Mouse (Mus musculus) thymus, postnatal 4 days (tissue): ENCODE measurements around the gene Kif26b.

Experiments used
- DNase-seq: peaks from one replicate; pipeline ENCODE4 v3.0.0; 2021

The Kif26b gene

DNA sequence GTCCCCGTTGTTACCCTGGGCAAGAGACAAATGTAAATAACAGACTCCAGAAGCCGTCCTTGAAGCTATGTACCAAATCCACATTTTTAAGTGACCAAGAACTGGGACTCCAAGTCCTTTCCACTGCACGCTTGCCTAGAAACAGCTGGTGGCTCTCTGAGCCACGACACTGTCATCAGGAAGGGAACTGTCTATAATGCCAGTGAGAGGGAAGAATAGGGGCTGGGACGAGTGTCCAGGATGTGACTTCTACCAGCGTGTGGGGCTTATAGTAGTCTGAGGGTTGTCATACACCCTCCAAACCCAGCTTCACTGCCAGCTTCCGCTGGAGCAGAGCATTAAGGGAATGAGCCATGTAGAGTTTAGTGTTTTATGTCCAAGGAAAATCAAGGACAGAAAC lies 138.9 kb downstream of the Kif26b start:
- DNase-seq: no peak

GRCm38 (mm10) chr1:178668907-178669306 lies 140.0 kb downstream of the Kif26b start:
- no peak for DNase-seq

GRCm38 (mm10) chr1:178673051-178673450 lies 144.1 kb downstream of the Kif26b start:
- no peak for DNase-seq

DNA sequence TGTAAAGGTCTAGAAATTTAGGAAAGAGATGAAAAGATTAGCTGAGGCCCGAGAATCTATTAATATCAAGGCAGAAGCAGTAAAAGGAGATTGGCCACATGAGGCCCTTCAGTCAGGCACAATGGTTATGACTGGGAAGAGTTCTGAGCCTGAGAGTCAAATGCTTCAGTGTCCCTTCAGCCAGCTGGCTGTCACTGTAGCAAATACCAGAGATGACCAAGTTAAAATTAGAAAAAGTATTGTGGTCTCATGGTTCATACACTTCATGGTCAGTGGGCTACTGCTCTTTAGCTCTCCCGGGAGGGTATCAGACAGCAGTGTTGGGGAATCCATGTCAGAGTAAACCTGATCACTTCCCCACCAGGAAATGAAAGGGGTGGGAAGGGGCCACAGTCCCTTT lies 144.6 kb downstream of the Kif26b start:
- no peak for DNase-seq

GRCm38 (mm10) chr1:178675542-178676252 lies 146.8 kb downstream of the Kif26b start:
- no peak for DNase-seq

DNA sequence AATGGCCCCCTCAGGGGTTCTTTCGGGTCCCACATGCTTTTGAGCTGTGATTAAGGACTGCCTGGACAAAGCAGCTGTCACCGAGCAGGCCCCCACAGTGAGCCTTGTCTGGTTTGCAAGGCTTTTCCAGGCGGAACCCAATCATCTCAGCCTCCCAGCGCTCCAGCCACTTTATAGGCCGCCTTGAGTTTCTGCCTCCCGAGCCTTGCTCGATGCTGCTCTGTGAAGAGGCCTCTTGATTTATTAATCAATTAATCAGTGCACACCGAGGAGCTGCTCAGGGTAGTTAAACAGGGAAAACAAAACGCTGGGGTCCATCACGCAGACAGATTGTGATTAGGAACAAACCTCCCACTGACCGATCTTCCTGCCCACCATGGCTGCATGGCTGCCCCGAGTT lies 148.2 kb downstream of the Kif26b start:
- DNase-seq: no peak

DNA sequence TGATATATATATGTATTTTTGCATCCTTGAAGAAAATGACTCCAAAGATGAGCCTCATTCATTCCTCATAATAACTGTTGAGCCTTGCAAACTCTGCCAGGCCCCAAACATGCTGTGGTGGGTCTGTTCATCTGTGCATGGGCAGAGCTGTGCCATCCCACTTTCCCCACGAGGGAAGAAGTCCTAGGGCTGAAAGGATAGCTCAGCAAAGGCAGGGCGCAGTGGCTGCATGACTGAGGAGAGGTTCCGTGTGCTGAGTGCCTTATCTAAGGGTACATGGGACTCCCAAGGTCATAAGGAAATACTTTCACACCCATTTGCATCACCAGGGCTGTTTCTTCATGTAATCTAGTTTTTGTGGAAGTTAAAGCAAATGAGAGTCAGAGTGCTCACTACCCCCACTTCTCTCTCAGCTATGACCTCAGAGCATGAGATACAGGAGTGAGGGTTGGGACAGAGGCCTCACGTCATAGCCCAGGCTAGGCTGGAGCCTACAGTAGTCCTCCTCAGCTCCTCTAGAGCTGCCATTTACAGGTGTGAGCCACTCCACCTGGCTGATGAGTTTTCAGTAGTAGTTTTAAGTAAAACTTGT lies 148.8 kb downstream of the Kif26b start:
- DNase-seq: no peak

DNA sequence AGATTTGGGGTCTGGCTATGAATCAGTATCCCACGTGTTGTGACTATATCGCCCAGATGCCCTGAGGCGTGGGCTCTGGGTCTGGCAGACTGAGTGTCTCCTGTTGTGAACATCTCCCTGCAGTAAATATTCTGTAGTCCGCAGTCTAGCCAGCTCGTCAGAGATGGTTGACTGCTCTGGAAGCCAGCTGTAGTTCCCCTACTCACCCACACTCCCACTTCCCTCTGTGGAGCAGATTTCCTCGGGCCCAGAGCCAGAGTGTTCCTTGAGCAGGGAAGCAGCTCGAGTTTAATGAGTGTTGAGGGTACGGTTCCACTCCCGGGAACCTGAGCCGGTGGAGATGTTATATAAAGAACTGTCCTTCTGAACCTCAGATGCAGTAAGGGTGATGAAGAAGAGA lies 154.7 kb downstream of the Kif26b start:
- no peak for DNase-seq

DNA sequence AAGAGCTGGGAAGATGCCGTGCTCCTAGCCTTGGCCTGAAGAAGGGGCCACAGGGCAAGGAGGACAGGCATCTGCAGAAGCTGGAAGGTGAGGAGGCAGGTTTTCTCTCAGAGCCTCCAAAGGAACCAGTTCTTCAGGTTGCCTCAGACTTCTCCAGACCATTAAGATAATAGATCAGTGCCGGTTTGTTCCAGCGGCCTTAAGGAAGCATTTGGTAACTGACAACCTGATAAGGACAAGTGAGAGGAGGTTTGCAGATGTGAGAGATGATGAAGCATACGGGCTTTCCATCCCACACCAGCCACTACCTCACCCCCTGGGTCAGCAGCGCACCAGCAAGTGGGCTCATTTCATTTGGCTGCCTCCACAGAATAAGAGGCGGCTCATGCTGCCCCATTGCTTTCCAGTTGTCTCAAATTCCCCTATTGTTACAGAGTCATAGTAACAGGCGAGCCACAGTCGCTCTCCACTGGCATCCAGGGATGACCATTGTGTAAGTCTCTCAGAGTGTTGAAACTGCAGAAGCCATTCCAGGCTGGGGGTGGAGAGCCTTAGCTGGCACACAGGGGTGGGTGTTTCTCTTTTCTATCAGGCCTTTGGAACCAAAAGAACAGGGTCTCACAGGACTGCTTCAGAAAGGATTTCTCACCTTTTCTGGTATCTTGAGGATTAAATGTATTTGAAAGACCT lies 156.2 kb downstream of the Kif26b start:
- no peak for DNase-seq

DNA sequence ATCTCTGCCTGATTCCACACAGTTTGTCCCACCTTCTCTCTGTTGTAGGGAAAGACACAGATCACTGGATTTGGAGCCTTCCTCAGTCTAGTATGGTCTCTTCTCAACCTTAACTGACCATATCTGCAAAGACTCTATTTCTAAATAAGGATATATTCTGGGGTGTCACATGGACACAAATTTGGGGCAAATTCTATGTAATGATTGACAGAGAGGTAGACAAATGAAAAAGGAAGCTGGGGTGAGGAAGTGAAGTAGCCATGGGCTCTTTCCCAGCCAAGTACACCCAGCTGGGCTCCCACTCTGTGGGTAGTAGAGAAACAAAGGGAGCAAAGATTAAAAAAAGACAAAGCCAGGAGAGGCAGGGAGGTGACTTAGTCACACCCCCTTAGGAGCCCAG lies 158.0 kb downstream of the Kif26b start:
- no peak for DNase-seq

- DNase-seq: no peak
These were observed 160.6 kb downstream of the Kif26b start for GRCm38 (mm10) chr1:178689512-178689911.

DNA sequence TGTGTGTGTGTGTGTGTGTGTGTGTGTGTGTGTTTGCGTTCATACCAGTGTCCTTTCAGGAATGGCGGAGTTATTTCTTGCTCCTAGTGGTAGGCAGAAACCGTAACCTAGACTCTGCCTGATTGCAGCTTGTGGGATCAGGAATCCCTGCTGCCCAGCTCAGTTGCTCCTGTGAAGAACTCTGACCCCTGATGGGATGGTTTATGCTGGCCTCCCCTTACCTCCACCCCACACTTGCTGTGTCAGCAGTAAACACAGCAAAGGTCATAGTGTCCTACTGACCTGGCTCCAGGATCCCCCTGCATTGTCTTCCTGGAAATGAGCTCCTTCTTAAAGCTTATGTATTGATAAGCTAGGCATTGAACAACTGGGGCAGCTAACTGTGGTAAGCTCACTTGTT lies 162.8 kb downstream of the Kif26b start:
- no peak for DNase-seq

DNA sequence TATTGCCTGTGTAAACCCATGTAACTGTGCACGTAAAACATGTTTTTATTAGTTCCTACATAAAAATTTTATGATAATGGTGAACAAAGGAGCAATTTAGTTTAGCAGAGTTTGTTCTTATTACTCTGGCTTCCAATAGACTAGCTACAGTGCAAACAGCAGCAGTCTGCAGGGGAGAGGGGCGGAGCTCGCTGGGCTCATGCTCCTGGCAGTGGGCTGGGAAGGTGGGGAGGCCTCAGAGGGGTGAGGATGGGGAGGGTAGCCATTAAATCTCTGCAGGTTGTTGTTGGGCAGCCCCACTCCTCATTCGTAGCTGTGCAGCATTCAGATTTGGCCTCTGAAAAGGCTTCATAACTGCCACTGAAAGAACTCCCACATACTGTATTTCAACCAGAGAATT lies 171.2 kb downstream of the Kif26b start:
- no peak for DNase-seq

- DNase-seq: no peak
These were observed 174.6 kb downstream of the Kif26b start for GRCm38 (mm10) chr1:178703496-178703895.

- DNase-seq: no peak
These were observed 179.0 kb downstream of the Kif26b start for GRCm38 (mm10) chr1:178707925-178708351.

DNA sequence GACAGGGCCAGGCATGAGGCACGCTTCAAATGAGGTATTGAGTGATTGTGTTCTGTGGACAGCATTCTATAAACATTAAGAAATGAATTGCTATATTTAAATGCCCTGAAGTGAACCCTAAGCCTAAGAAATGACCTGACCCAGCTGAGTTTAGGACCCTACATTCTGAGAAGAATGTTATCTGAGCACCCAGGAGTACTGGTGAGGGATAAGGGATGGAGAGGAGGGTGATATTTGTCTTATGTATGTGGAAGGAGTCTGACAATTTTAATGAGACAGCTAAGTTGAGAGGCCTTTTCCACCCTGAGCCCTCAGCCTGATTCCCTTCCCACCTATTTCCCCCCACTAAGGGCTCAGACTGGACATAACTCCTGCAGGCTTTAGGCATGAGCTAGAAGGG lies 179.4 kb downstream of the Kif26b start:
- no peak for DNase-seq

DNA sequence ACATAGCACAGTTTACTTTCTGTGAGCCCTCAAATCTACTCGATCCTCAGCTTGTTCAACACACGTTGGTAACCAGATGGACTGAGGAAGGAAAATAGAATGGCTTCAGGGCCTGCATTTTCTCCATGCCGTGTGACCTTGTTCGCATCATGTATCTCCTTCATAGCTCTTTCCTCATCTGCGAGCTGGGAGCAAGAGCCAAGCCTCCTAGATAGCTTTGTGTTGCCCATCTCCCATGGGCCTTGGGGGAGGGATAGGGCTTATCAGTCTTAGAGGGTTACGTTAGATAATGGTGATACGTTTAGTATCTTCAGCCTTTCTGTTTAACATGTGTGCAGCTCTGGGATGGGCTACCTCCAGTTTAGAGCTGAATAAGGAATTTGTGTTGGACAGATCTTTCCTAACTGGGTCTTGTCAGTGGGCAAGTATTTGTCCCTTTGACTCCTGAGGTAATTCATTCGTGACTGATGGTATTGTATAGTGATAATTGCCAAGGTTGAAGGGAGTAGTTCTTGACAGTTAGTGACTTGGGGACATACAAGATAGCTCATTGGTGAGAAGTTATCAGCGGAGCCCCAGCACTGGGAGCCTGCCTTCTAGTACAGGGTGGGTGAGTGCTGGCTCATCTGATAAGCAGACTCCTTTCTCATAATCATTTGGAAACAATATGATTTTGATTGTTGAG lies 183.4 kb downstream of the Kif26b start:
- no peak for DNase-seq

DNA sequence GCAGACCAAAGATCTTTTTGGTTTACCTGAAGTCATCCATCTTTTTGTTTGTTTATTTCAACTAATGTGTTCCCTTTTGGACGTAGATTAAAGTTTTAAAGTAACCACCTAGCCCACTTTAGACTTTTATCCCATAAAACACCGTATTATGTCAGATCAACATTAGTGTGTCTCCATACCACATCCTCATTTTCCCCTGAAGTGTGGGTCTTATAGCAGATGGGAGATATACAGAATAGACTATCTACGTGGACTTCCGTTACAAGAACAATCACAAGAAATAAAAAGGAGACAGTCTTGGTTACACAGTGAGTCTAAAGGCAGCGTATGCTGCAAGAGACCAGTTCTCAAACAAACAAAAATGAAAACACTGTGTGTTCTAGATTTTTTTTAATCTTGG lies 185.3 kb downstream of the Kif26b start:
- no peak for DNase-seq

DNA sequence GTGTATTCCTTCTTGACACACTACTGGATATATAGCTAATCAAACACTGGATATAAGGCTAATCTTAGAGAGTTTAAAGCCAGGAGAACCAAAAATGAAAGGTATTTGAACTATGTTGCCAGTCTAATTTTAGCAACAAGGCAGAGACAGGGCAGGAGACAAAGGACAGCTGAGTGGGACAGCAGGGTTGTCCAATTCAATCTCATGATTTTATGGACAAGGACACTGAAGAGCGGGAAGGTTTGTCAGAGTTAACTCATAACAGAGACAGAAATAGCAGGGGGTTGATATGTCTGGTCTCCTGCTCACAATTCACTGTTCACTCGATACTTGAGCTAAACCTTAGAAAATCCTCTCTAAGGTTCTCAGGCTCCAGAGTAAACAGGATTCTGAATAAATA lies 187.5 kb downstream of the Kif26b start:
- DNase-seq: no peak

DNA sequence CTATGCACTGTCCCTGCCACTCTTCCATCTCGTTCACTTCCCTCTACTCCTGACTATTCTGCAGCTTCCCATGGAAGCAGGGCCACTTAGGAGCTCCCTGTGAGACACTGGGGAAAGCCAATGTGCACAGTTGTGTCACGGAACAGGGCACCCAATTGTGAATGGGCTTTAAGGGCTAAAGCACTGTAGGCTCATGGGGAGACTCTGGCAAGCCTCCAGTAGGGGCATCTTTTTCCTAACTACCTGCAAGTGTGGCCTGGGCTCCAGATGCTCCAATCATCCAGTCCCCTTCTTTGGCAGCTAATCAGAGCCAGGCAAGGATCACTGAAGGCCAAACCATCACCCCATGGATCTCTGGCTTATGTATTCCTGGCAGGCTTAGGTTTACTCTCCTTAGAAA lies 191.9 kb downstream of the Kif26b start:
- DNase-seq: no peak

DNA sequence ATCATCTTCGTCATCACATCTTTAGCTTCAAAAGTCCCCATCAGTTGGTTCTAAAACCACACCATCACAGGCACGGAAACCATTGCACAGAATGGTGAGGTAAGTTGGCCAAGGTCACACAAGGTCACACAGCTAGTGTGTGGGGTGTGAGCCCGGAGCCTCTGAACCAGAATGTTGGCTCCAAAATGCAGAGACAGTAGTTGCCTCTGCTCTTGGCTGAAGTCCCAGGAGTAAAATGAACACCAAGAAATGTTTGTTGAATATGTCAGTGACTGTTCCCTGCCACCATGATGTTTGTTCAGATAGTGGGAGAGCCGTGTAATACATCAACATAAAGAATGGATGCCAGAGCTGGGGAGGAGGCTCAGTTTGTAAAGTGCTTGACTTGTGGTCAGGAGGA lies 193.9 kb downstream of the Kif26b start:
- DNase-seq: no peak

DNA sequence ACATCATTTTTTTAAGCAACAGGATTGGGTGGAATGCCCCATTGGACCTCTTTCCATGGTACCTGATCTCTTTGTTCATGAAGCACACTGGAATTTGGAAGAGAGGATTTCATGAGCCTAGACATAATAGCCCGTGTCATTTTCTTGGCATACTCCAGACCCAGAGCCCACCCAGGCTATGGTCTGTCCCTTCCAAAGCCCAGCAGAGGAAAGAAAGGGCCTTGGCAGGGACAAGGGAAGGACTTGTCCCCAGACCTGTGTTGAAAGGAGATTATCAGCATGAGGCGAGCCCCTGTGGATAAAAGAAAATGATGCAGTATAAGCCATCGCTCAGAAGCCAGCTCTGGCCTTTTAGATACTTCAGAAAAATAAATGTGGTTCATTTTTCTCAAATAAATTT lies 196.6 kb downstream of the Kif26b start:
- DNase-seq: no peak

DNA sequence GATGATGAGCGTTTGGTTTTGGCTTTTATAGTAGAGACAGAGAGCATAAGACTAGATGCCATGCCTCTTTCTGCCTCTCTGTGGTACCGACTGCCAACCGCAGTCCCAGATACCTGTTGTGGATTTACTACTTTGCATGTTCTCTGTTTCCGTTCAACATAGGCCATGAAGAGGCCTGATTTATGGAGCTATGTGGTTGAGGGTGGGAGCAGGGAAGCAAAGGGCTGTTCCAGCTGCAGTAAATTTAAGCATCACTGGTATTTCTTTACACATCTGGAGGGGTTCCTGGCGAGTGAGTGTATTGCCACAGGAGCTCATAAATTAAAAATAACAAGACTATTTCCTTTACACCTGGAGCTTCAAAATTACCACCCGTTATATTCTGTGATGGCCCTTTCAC lies 199.3 kb downstream of the Kif26b start:
- DNase-seq: no peak

- no peak for DNase-seq
These were observed 201.3 kb downstream of the Kif26b start for GRCm38 (mm10) chr1:178730271-178730670.
